Mouse (Mus musculus) CD4-positive helper T cell, adult 2 months (primary cell): ENCODE measurements around the gene Gstt1.
A peak's percentile ranks its signal among the peaks of the same experiment; 100 is the strongest.

Experiments used
- DNase-seq: peaks from one replicate; pipeline ENCODE4 v3.0.0-alpha.2; 2012; ENCODE audit warnings: low read depth, missing footprints, low spot score

Gstt1 gene

DNA sequence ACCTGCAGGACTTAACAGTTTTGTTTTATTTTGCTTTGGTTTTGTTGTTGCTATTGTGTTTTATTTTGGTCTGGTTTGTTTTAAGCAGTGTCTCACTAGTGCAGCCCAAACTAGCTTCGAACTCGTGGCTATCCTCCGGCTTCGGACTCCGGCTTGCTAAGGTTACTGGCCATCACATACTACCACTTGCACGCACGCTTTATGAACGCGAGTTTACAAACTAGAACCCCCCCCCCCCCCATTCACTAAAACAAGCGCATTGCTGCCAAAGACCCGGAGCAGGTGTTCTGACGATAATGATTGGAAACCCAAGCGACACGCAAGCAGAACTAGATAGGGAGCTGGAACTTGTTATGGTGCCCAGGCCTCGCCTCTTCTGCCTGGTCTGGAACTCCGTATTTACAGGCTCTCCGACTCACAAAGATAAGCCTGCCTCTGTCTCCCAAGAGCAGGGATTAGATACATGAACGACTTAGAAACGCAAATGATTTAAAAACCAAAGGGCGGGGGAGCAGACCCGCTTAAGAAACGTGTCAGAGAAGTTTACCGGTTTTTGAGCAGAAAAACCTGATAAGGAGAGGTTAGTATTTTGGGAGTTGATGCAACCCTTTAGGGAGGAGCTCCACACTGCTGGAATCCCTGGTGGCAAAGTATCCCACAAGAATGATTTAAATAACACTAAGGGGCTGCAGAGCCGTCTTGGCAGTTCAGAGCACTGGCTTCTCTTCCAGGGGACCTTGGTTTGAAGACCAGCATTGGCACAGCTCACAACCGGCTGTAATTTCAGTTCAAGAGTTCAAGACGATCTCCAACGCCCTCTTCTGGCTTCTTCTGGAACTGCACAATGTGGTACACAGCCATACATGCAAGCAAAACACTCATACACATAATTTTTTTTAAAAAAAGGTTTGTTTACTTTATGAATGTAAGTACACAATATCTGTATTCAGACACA, 33.6 kb downstream of the Gstt1 start:
- peak; percentile 89 for DNase-seq

DNA sequence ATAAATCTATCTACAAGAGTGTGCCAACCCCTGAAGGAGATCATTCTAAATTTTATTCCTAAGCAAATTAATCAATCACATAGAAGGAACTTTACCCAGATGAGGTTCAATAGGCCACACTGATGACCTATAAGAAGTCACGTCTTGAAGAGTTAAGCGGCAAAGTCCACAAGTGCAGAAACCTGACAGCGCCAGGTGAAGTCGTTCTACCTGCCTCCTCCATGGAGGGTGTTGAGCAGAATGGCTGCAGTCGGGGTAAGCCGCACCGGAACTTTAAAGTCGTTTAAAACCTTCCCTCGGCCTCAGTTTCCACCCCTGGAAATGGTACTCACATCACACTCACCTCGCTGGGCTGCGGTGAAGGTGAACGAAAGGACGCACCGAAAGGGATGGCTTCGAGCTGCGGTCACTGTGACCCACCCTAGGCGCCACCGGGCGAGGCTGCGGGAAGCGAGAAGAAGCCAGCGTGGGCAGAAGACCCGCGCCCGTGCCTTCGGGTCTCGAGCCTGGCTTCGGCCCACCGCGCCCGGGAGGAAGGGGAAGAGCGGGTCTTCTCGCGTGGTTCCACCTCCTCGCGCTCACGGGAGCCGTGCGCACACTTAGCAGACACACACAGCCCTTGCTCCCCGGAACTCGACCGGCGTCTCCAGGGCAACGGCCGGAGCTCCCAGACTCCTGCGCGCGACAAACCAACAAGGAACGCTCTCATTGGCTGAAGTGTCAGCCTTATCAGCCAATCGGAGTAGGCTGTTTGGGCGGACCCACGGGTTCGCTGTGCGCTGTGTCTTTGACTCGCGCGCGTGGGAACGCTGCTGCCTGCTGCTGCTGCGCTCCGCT, 34.5 kb downstream of the Gstt1 start, which contains the start of gene Cabin1:
Gene Cabin1, minus strand, starts transcription at position 660 of the 837 bp plus-strand sequence.
- DNase-seq: peak; percentile 99

GRCm38 (mm10) chr10:75762413-75762812, 36.0 kb downstream of the Gstt1 start:
- no peak for DNase-seq

GRCm38 (mm10) chr10:75760311-75760710, 38.1 kb downstream of the Gstt1 start:
- DNase-seq: peak; percentile 34

DNA sequence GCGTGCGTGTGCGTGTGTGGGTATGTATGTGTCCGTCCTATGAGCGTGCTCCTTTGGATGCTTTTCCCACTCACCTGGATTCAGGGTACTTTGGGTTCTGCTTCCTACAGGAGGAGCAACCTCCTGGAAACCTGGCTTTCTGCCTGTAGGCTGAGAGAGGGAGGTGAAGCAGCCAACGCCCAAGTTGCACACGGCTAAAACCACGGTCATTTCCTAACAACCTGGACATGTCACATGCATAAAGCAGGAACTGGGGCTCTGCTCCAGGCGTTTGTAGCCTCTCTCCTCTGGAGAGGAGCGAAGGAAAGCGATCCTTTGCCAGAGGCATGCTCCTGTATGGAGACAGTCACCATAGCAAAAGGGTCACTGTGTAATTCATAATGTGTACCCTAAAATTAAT, 41.7 kb downstream of the Gstt1 start:
- DNase-seq: no peak

DNA sequence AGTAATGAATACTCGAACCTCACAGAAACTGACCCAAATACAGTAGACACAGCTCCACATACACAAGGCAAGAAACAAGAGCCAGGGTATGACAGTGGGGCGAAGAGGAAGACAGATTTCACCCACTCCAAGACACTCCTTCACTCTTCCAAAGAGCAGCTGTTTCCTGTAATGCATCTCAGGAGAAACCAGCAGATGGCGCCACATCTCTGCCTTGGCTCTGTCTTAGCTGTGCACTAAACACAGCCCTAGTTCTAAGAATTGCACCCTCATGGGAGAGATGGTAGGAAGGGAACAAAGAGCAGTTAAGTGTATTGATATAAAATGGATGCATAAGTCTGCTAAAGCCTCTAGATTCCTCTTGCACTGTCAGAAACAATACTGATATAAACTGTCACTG, 54.4 kb downstream of the Gstt1 start:
- peak; percentile 79 for DNase-seq

DNA sequence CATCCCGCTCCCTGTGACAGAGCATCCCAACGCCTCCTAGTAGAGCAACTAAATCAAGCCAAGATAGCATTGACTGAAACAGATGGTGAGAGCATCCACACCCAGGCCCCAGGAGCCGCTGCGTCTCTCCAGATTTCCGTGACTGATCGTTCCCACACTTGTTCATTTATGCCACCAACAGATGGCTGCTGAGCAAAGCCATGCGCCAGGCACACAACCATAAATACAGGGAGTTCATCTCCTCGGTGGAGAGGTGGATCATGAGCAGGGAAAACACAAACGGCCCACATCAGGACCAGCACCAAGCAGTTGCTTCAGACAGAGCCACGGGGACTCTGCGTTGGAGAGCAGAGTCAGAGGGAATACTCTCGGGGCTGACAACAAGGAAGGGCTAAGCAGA, 55.0 kb downstream of the Gstt1 start:
- DNase-seq: no peak

DNA sequence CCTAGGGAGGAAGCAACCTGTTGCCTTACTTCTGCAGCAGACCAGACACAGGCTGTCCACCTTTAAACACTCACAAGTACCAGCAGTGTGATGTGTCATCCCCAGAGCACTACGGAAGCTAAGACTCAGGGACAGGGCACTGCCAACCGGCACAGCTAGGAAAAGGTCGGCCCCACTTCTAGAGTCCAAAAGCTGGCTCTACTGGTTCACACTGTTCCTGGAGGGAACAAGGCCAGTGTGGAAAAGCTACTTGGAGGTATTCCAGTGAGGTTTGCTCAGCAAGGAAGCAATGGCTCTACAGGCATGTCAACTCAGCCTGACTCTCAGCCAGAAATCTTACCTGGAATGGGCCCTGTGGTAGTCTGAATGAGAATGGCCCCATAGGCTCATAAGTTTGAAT, 57.5 kb downstream of the Gstt1 start:
- no peak for DNase-seq
